Mouse (Mus musculus) intestine, embryonic 15.5 days (tissue): ENCODE data around the gene Flrt3. TPM values are rescaled to one million over a fixed set of nuclear protein-coding genes. Genes with fewer than 3 reads are reported as not detected.

Experiments
- ATAC-seq: fragments of 200-750 bp; cut with Nextera tagmentation; 2 replicates; pipeline ENCODE4 v1.8.0; 2017; ENCODE audit warnings: moderate TSS enrichment, moderate library complexity
- H3K27ac ChIP-seq: fragments of 300-500 bp; sonication (generic); 2 replicates; pipeline ENCODE4 v1.5.1; 2015; ENCODE audit warnings: mild to moderate bottlenecking, inconsistent platforms
- H3K27me3 ChIP-seq: fragments of 300-500 bp; sonication (generic); replicated peaks from 2 replicates; pipeline ENCODE4 v1.6.1; 2015; ENCODE audit warnings: inconsistent platforms
- H3K36me3 ChIP-seq: fragments of 300-500 bp; sonication (generic); 2 replicates; pipeline ENCODE4 v1.6.1; 2015; ENCODE audit warnings: inconsistent platforms
- H3K4me1 ChIP-seq: fragments of 300-500 bp; sonication (generic); replicated peaks from 2 replicates; pipeline ENCODE4 v1.6.1; 2015; ENCODE audit warnings: inconsistent platforms
- H3K4me2 ChIP-seq: fragments of 300-500 bp; sonication (generic); replicated peaks from 2 replicates; pipeline ENCODE4 v1.6.1; 2015; ENCODE audit warnings: mild to moderate bottlenecking, inconsistent platforms
- H3K4me3 ChIP-seq: fragments of 300-500 bp; sonication (generic); replicated peaks from 2 replicates; pipeline ENCODE4 v1.5.1; 2015; ENCODE audit warnings: inconsistent platforms
- H3K9ac ChIP-seq: fragments of 300-500 bp; sonication (generic); 2 replicates; pipeline ENCODE4 v1.6.1; 2015; ENCODE audit warnings: inconsistent platforms
- H3K9me3 ChIP-seq: fragments of 300-500 bp; sonication (generic); 2 replicates; pipeline ENCODE4 v1.6.1; 2016; ENCODE audit warnings: inconsistent platforms
- WGBS: fragments of 180-500 bp; shearing (Covaris S2); methylation state at CpG from one replicate; pipeline ENCODE4 v1.1.7; 2015; 5-methylcytosine and 5-hydroxymethylcytosine counted together
- polyA plus RNA-seq: library from polyadenylated mRNA; unstranded; fragments of >200 nt; fragmentation: Nextera tagmentation; extraction: Ambion mirVana; gene quantifications from 2 replicates; pipeline ENCODE4 v1.2.1, GENCODE M21; 2015

Flrt3 gene
- 29.3 TPM in 2 replicates for polyA plus RNA-seq

DNA sequence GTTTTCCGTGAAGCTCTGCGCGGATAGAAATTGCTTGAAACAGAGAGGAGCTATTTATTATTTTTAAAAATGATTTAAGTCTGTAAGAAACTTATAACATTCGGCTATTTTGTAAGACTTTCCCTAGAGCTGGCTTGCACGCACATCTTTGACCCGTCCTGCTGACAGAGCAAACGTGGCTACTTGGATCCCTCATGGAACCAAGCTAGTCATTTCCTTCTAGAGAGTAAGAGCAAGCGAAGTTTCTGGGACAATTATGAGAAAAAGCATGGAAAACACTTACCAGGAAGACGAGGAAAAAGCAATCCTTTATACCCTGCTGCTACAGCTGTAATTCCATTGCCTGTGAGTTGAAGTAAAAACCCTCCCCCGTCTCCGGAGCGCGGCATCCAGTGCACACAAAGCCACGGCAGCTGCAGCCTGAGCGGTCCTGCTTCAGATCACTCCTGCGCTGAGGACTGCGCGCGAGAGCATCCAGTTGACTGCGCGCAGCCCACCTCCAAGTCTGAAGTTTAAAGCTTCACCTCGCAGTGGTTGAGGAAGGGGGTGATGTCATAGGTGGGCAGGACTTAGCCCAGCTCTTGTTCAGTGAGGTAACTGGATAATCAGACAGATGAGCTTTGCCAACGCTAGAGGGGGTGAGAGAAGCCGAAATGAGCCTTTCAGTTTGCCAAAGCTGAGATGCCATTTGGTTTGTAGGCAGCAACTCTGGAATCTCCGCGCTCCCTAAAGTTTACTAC is at the start of gene Flrt3:
Gene Flrt3, minus strand, starts transcription at position 507 of the 740 bp plus-strand sequence.
- peak within 1 kb of the TSS; percentile 82 for H3K27ac ChIP-seq
- under 1% methylated on average over 26 of the region's 26 CpGs for WGBS
- peak within 1 kb of the TSS; percentile 55 for H3K4me3 ChIP-seq
- peak; percentile 99 for ATAC-seq
- no peaks in the 10 kb centered on the region for H3K27me3 ChIP-seq
- peaks cover 3% of the 10 kb centered on the region; the same call in 1 of the 2 replicates for H3K4me1 ChIP-seq
- no peaks in the 10 kb centered on the region for H3K36me3 ChIP-seq
- H3K9ac ChIP-seq = peak within 1 kb of the TSS; percentile 57
- H3K4me2 ChIP-seq = peak within 1 kb of the TSS; percentile 61
- no peaks in the 10 kb centered on the region for H3K9me3 ChIP-seq

DNA sequence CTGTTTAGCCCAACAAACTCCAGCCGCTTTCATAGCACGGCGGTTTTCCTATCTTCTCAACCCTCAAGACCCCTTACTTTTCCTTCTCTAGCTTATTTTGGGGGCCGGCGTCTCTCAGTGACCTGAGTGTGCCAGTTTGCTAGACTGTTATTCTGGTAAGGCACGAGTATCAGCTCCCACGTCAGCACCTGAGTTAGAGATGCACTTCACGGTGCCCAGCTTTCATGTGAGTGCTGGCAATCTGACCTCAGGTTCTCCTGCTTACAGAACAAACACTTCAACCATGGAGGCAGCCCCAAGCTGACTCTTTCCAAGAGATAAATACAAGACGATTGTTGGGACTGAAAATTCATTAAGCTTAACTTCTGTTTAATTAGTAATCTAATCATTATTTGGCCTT is 46.1 kb upstream of the Flrt3 start:
- H3K4me1 ChIP-seq = no peaks in the 10 kb centered on the region
- ATAC-seq = no peak
- 76% methylated on average over 9 of the region's 9 CpGs for WGBS

GRCm38 (mm10) chr2:140715822-140716221 is 44.6 kb upstream of the Flrt3 start:
- peak; percentile 89 for ATAC-seq
- no peak overlapping the region for H3K4me3 ChIP-seq
- WGBS = 60% methylated on average over 4 of the region's 4 CpGs

More for the DNA sequence above, 46.1 kb upstream of the Flrt3 start:
- H3K27ac ChIP-seq = no peak overlapping the region
- H3K36me3 ChIP-seq = no peaks in the 10 kb centered on the region
- H3K4me2 ChIP-seq = no peak overlapping the region
- no peak overlapping the region for H3K9ac ChIP-seq
- no peaks in the 10 kb centered on the region for H3K9me3 ChIP-seq
- no peaks in the 10 kb centered on the region for H3K27me3 ChIP-seq
- no peak overlapping the region for H3K4me3 ChIP-seq

DNA sequence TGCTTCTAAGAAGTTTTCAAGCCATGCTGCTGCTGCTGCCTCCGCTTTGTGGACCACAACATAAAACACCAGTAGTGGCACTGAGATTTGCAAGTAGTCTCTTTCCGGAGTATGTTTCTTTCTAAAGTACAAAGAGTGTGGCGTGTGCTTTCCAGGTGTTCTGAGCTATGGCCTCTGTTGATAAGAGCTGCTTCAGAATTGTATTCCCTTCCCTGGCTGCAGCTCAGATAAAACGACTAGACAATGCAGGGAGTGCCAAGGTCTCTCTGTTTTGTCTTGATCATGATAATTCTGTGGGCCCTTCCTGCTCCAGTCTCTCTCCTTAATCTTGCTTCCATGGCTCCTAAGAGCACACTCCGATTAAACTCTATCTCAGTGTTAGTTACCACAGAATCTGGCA is 36.3 kb upstream of the Flrt3 start:
- Histone ChIP-seq H3K36me3 (no peaks in the 10 kb centered on the region), H3K9me3 (no peaks in the 10 kb centered on the region), H3K4me1 (no peaks in the 10 kb centered on the region), H3K4me3 (no peak overlapping the region), H3K27me3 (no peaks in the 10 kb centered on the region), H3K9ac (no peak overlapping the region), H3K27ac (no peak overlapping the region), H3K4me2 (no peak overlapping the region)
- 64% methylated on average over 5 of the region's 5 CpGs for WGBS
- peak; percentile 80 for ATAC-seq

More at GRCm38 (mm10) chr2:140715822-140716221, 44.6 kb upstream of the Flrt3 start:
- Histone ChIP-seq H3K4me1 (no peaks in the 10 kb centered on the region), H3K27me3 (no peaks in the 10 kb centered on the region), H3K9me3 (no peaks in the 10 kb centered on the region), H3K36me3 (no peaks in the 10 kb centered on the region), H3K4me2 (no peak overlapping the region), H3K9ac (no peak overlapping the region), H3K27ac (no peak overlapping the region)

- no peaks in the 10 kb centered on the region for H3K4me1 ChIP-seq
- no peak overlapping the region for H3K9ac ChIP-seq
- no peak overlapping the region for H3K27ac ChIP-seq
- H3K4me2 ChIP-seq = no peak overlapping the region
- H3K27me3 ChIP-seq = no peaks in the 10 kb centered on the region
- H3K9me3 ChIP-seq = no peaks in the 10 kb centered on the region
- no peak overlapping the region for H3K4me3 ChIP-seq
- no peaks in the 10 kb centered on the region for H3K36me3 ChIP-seq
- WGBS = 42% methylated on average over 2 of the region's 2 CpGs
- ATAC-seq = no peak
Measured at GRCm38 (mm10) chr2:140705278-140705677, 34.0 kb upstream of the Flrt3 start.

DNA sequence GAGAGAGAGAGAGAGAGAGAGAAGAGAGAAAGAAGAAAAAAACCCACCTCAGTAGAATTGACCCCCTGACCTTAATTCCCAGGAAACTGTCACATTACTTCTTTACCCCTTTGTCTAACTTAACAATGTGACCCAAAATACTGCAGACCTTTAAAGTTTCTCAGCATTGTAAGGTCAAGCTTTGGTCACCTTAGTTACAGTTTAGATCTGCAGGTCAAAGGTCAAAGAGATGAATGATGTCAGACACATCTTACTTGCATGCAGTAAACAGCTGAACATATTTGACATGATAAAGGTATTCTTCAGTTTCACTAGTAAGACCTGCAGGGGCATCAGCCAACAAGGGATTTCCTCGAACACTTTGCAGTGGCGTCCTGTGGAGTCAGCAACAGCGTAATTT is 32.9 kb upstream of the Flrt3 start:
- H3K9me3 ChIP-seq = no peaks in the 10 kb centered on the region
- no peaks in the 10 kb centered on the region for H3K36me3 ChIP-seq
- ATAC-seq = no peak
- no peak overlapping the region for H3K27ac ChIP-seq
- no peak overlapping the region for H3K4me3 ChIP-seq
- no peak overlapping the region for H3K9ac ChIP-seq
- no peaks in the 10 kb centered on the region for H3K4me1 ChIP-seq
- no peaks in the 10 kb centered on the region for H3K27me3 ChIP-seq
- 33% methylated on average over 3 of the region's 3 CpGs for WGBS
- no peak overlapping the region for H3K4me2 ChIP-seq

DNA sequence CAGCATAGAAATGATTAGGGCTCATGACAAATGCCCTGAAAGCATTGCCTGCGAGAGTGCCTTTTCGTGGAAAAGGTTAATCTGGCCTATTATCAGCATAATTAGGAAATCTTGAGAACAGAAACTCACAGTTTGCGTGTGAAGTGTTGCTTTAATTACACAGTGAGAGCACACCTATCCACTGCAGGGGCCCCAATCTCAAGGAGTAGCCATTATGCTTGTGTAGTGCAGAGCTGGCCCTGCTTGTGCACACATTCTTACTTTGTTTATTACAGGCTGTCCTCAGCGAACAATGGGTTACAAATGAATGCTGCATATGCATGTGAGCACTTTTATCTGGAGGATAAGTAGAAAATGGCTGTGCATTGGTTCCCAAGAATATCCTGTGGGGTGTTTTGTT is 32.1 kb upstream of the Flrt3 start:
- H3K4me1 ChIP-seq = no peaks in the 10 kb centered on the region
- H3K27ac ChIP-seq = no peak overlapping the region
- no peak for ATAC-seq
- H3K27me3 ChIP-seq = no peaks in the 10 kb centered on the region
- H3K4me3 ChIP-seq = no peak overlapping the region
- H3K9me3 ChIP-seq = no peaks in the 10 kb centered on the region
- H3K9ac ChIP-seq = no peak overlapping the region
- no peak overlapping the region for H3K4me2 ChIP-seq
- no peaks in the 10 kb centered on the region for H3K36me3 ChIP-seq
- WGBS = 67% methylated on average over 4 of the region's 4 CpGs

GRCm38 (mm10) chr2:140698585-140698984 is 27.3 kb upstream of the Flrt3 start:
- Histone ChIP-seq H3K27me3 (no peaks in the 10 kb centered on the region), H3K4me2 (no peak overlapping the region), H3K9me3 (no peaks in the 10 kb centered on the region), H3K4me1 (no peaks in the 10 kb centered on the region), H3K4me3 (no peak overlapping the region), H3K36me3 (no peaks in the 10 kb centered on the region), H3K27ac (no peak overlapping the region), H3K9ac (no peak overlapping the region)
- ATAC-seq = no peak
- 53% methylated on average over 3 of the region's 3 CpGs for WGBS

GRCm38 (mm10) chr2:140693845-140694244 is 22.6 kb upstream of the Flrt3 start:
- H3K9ac ChIP-seq = no peak overlapping the region
- H3K4me2 ChIP-seq = no peak overlapping the region
- no peak overlapping the region for H3K4me3 ChIP-seq
- peak; percentile 90 for ATAC-seq
- H3K27ac ChIP-seq = no peak overlapping the region
- H3K27me3 ChIP-seq = no peaks in the 10 kb centered on the region
- no peaks in the 10 kb centered on the region for H3K4me1 ChIP-seq
- H3K36me3 ChIP-seq = no peaks in the 10 kb centered on the region
- WGBS = 72% methylated on average over 5 of the region's 5 CpGs
- no peaks in the 10 kb centered on the region for H3K9me3 ChIP-seq

- Histone ChIP-seq H3K4me3 (no peak overlapping the region), H3K4me2 (no peak overlapping the region), H3K9me3 (no peaks in the 10 kb centered on the region), H3K27ac (no peak overlapping the region), H3K4me1 (no peaks in the 10 kb centered on the region), H3K36me3 (no peaks in the 10 kb centered on the region), H3K9ac (no peak overlapping the region), H3K27me3 (no peaks in the 10 kb centered on the region)
- peak; percentile 52; the same call in 1 of the 2 replicates for ATAC-seq
- 36% methylated on average over 4 of the region's 4 CpGs for WGBS
Measured at GRCm38 (mm10) chr2:140692461-140692860, 21.2 kb upstream of the Flrt3 start.

DNA sequence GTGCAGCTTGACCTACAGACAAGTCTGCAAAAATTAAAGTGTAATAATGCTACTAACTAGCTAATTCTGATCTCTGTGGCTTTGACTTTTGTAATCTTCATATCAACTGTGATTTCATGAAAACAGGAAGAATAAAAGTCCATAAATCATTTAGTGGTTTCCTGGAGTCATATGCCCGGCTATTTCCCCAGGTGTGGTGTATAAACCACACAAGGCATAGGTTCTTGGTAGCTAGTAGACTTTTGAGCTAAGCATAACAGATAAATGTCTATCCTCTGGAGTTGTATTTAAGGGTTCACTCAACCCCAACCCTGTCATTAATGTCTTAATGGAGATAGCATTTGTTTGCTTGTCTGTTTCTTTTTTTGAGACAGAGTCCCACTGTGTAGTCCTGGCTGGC is 20.1 kb upstream of the Flrt3 start:
- no peaks in the 10 kb centered on the region for H3K4me1 ChIP-seq
- no peak overlapping the region for H3K4me3 ChIP-seq
- no peak overlapping the region for H3K4me2 ChIP-seq
- H3K27me3 ChIP-seq = no peaks in the 10 kb centered on the region
- H3K9ac ChIP-seq = no peak overlapping the region
- H3K9me3 ChIP-seq = no peaks in the 10 kb centered on the region
- WGBS = 69% methylated on average over 1 of the region's 1 CpGs
- H3K36me3 ChIP-seq = no peaks in the 10 kb centered on the region
- ATAC-seq = no peak
- H3K27ac ChIP-seq = no peak overlapping the region

GRCm38 (mm10) chr2:140690906-140691305 is 19.6 kb upstream of the Flrt3 start:
- H3K4me2 ChIP-seq = no peak overlapping the region
- no peak overlapping the region for H3K4me3 ChIP-seq
- no peak overlapping the region for H3K27ac ChIP-seq
- no peaks in the 10 kb centered on the region for H3K9me3 ChIP-seq
- H3K27me3 ChIP-seq = no peaks in the 10 kb centered on the region
- H3K36me3 ChIP-seq = no peaks in the 10 kb centered on the region
- no peaks in the 10 kb centered on the region for H3K4me1 ChIP-seq
- ATAC-seq = no peak
- 86% methylated on average over 2 of the region's 2 CpGs for WGBS
- H3K9ac ChIP-seq = no peak overlapping the region

GRCm38 (mm10) chr2:140676728-140677127 is 5.5 kb upstream of the Flrt3 start:
- Histone ChIP-seq H3K4me2 (no peak overlapping the region), H3K4me1 (no peaks in the 10 kb centered on the region), H3K9ac (no peak overlapping the region), H3K36me3 (no peaks in the 10 kb centered on the region), H3K27ac (no peak overlapping the region), H3K9me3 (no peaks in the 10 kb centered on the region), H3K27me3 (no peaks in the 10 kb centered on the region), H3K4me3 (no peak overlapping the region)
- ATAC-seq = no peak
- 48% methylated on average over 3 of the region's 3 CpGs for WGBS
